Mouse (Mus musculus): ENCODE measurements at regions not wholly inside any gene's neighbourhood (a gene's known extent, or its start where the extent isn't known, plus 50 kb on each side); places are given as distances from the start of the nearest gene placed in this dataset.

DNA sequence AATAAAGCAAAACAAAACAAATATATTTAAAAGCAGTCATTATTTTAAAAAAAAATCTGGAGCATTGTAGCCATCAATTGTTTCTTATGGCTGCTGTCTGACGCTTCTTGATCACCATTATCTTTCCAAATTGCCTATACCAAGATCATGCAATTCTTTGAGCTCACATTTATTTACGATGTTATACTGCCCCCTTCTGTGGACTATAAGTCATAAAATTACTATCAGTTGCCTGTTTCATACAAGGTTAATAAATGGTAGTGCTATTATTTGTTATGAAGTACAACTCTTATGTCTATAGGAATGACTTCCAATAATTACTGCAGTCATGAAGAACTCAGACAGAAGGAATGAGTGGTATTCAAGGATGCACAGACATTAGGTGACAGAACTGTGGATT lies 57.3 kb upstream of the Eda2r start:
- no peak for TF ChIP-seq CTCF (conservative IDR thresholded peaks at IDR 0.05; ENCODE audit: insufficient read depth, insufficient read length, low read depth, low read length)
- TF ChIP-seq POLR2A (IDR thresholded peaks at IDR 0.05; ENCODE audit: low read depth, low read length): no peak

Measured in kidney, adult 2 months (tissue).